Mouse (Mus musculus) lung, embryonic 16.5 days (tissue): ENCODE measurements around the gene Aknad1. TPM values are rescaled to one million over a fixed set of nuclear protein-coding genes. Genes with fewer than 3 reads are reported as not detected.

Experiments used
- ATAC-seq: fragments of 200-750 bp; cut with Nextera tagmentation; 2 replicates; pipeline ENCODE4 v1.8.0; 2017; ENCODE audit warnings: low read depth, mild to moderate bottlenecking, moderate library complexity
- H3K27ac ChIP-seq: fragments of 300-500 bp; sonication (generic); 2 replicates; pipeline ENCODE4 v1.5.1; 2014; ENCODE audit warnings: mild to moderate bottlenecking, control low read depth, low read length
- H3K27me3 ChIP-seq: fragments of 300-500 bp; sonication (generic); 2 replicates; pipeline ENCODE4 v1.6.1; 2014; ENCODE audit warnings: low read depth, low read length, mixed read lengths; ENCODE audit not compliant: control insufficient read depth, insufficient read depth
- H3K36me3 ChIP-seq: fragments of 300-500 bp; sonication (generic); 2 replicates; pipeline ENCODE4 v1.6.1; 2014; ENCODE audit warnings: low read length; ENCODE audit not compliant: control insufficient read depth, insufficient read depth
- H3K4me1 ChIP-seq: fragments of 300-500 bp; sonication (generic); replicated peaks from 2 replicates; pipeline ENCODE4 v1.6.1; 2014; ENCODE audit warnings: low read length, mixed read lengths; ENCODE audit not compliant: control insufficient read depth, insufficient read depth
- H3K4me2 ChIP-seq: fragments of 300-500 bp; sonication (generic); 2 replicates; pipeline ENCODE4 v1.6.1; 2014; ENCODE audit warnings: low read depth, low read length, control low read depth
- H3K4me3 ChIP-seq: fragments of 300-500 bp; sonication (generic); 2 replicates; pipeline ENCODE4 v1.5.1; 2014; ENCODE audit warnings: mild to moderate bottlenecking, low read length, control low read depth
- H3K9ac ChIP-seq: fragments of 300-500 bp; sonication (generic); 2 replicates; pipeline ENCODE4 v1.6.1; 2014; ENCODE audit warnings: low read length, control low read depth
- H3K9me3 ChIP-seq: fragments of 300-500 bp; sonication (generic); 2 replicates; pipeline ENCODE4 v1.6.1; 2016; ENCODE audit warnings: low read length; ENCODE audit not compliant: control insufficient read depth
- WGBS: fragments of 180-500 bp; shearing (Covaris S2); extraction: QIAGEN DNeasy Blood & Tissue Kit; methylation state at CpG from one replicate; pipeline ENCODE4 v1.1.7; 2014; 5-methylcytosine and 5-hydroxymethylcytosine counted together
- polyA plus RNA-seq: library from polyadenylated mRNA; unstranded; fragments of >200 nt; fragmentation: Nextera tagmentation; extraction: Ambion mirVana; gene quantifications from 2 replicates; pipeline ENCODE4 v1.2.1, GENCODE M21; 2015

The Aknad1 gene
- polyA plus RNA-seq, 1 experiment from 2014 or later, result not detected

- 71% methylated on average over 5 of the region's 5 CpGs for WGBS
- Histone ChIP-seq H3K27me3 (no peaks in the 10 kb centered on the region), H3K9ac (no peak overlapping the region), H3K4me2 (no peak overlapping the region), H3K4me3 (no peak overlapping the region), H3K36me3 (peaks cover 15% of the 10 kb centered on the region), H3K9me3 (peaks cover 4% of the 10 kb centered on the region), H3K4me1 (peaks cover 7% of the 10 kb centered on the region), H3K27ac (no peak overlapping the region)
- ATAC-seq, result no peak
Measured at GRCm38 (mm10) chr3:108789299-108789698, 49.8 kb downstream of the Aknad1 start.

GRCm38 (mm10) chr3:108790499-108790898 is 51.0 kb downstream of the Aknad1 start:
- Histone ChIP-seq H3K9me3 (no peaks in the 10 kb centered on the region), H3K4me1 (peaks cover 7% of the 10 kb centered on the region), H3K27me3 (no peaks in the 10 kb centered on the region), H3K4me2 (no peak overlapping the region), H3K27ac (no peak overlapping the region), H3K36me3 (peaks cover 18% of the 10 kb centered on the region), H3K4me3 (no peak overlapping the region), H3K9ac (no peak overlapping the region)
- WGBS, result 84% methylated on average over 3 of the region's 3 CpGs
- no peak for ATAC-seq

DNA sequence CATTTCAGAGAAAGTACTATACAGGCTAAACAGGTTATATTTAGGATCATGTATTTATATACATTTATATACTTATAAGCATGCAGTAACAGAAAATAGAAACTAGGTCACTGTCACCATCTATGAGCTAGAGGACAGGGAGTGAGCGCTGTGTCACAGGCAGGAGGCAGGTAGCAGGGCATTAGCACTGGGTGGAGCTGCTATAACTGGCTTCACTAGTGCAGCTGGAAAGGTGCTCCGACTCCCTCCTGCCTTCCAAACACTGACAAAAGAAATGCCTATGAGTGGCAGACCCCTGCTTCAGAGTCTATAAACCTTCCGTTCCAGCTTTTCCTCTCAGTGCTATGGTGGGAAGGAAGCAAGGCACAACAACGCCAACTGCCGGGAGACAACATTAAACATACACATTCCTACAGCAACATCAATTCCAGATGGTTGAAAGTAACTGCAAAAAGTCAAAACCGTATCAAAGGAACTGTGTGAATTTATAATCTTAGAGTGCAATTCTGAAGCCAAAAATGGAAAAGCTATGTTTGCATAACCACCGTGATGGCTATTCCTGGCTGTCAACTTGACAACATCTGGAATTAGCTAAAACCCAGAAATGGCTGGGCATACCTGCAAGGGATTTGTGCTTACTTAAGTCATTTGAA is 51.7 kb downstream of the Aknad1 start:
- H3K27me3 ChIP-seq, result no peaks in the 10 kb centered on the region
- H3K27ac ChIP-seq, result no peak overlapping the region
- no peak overlapping the region for H3K4me2 ChIP-seq
- H3K36me3 ChIP-seq, result peaks cover 21% of the 10 kb centered on the region
- ATAC-seq, result no peak
- WGBS, result 58% methylated on average over 7 of the region's 7 CpGs
- H3K9me3 ChIP-seq, result no peaks in the 10 kb centered on the region
- H3K4me1 ChIP-seq, result peaks cover 7% of the 10 kb centered on the region
- no peak overlapping the region for H3K4me3 ChIP-seq
- H3K9ac ChIP-seq, result no peak overlapping the region

DNA sequence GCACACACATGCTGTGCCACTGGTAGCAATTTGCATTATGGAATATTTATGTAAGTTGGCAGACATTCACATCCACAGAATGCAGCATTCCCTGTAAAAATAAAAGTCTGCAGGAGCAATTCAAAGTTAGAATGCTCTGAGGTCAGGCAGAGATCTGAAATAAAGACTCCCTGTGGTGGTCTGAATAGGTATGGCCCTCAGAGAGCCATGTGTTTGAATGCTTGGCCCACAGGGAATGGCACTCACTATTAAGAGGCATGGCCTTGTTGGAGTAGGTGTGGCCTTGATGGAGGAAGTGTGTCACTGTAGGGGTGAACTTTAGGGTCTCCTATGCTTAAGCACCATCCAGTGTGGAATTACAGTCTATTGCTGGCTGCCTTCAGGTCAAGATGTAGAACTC is 53.0 kb downstream of the Aknad1 start:
- Histone ChIP-seq H3K4me2 (no peak overlapping the region), H3K4me1 (peaks cover 7% of the 10 kb centered on the region), H3K27me3 (no peaks in the 10 kb centered on the region), H3K9me3 (no peaks in the 10 kb centered on the region), H3K27ac (no peak overlapping the region), H3K4me3 (no peak overlapping the region), H3K36me3 (peaks cover 25% of the 10 kb centered on the region), H3K9ac (no peak overlapping the region)
- no peak for ATAC-seq

GRCm38 (mm10) chr3:108794780-108795179 is 55.3 kb downstream of the Aknad1 start:
- H3K4me2 ChIP-seq, result no peak overlapping the region
- WGBS, result 82% methylated on average over 9 of the region's 9 CpGs
- no peak overlapping the region for H3K4me3 ChIP-seq
- H3K36me3 ChIP-seq, result peaks cover 31% of the 10 kb centered on the region
- no peak overlapping the region for H3K9ac ChIP-seq
- no peak overlapping the region for H3K27ac ChIP-seq
- no peaks in the 10 kb centered on the region for H3K9me3 ChIP-seq
- ATAC-seq, result no peak
- H3K4me1 ChIP-seq, result no peaks in the 10 kb centered on the region
- H3K27me3 ChIP-seq, result no peaks in the 10 kb centered on the region

- WGBS, result 88% methylated on average over 7 of the region's 7 CpGs
- Histone ChIP-seq H3K4me2 (no peak overlapping the region), H3K9ac (no peak overlapping the region), H3K36me3 (peaks cover 36% of the 10 kb centered on the region), H3K27ac (no peak overlapping the region), H3K27me3 (no peaks in the 10 kb centered on the region), H3K4me3 (no peak overlapping the region), H3K9me3 (no peaks in the 10 kb centered on the region), H3K4me1 (no peaks in the 10 kb centered on the region)
- no peak for ATAC-seq
Measured at GRCm38 (mm10) chr3:108795554-108796299, 56.3 kb downstream of the Aknad1 start.

DNA sequence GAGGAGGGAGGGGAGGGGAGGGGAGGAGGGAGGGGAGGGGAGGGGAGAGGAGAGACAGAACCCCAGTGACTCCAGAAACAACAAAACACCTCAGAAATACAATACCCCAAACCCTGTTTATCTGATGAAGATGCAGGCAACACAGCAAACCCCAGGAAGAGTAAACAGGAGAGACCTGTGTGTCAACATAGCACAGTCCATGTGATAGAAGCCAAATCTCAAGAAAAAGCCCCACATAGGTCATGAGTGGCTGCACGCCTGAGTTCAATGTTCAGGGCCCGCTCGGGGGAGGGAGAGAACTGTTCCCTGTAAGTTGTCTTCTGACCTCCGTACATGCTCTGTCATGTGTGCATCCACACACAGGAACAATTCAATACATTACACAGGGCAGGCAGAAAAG is 56.9 kb downstream of the Aknad1 start:
- Histone ChIP-seq H3K4me3 (no peak overlapping the region), H3K9ac (no peak overlapping the region), H3K27me3 (no peaks in the 10 kb centered on the region), H3K4me1 (no peaks in the 10 kb centered on the region), H3K36me3 (peaks cover 39% of the 10 kb centered on the region), H3K4me2 (no peak overlapping the region), H3K9me3 (no peaks in the 10 kb centered on the region), H3K27ac (no peak overlapping the region)
- WGBS, result 83% methylated on average over 4 of the region's 4 CpGs
- ATAC-seq, result no peak

DNA sequence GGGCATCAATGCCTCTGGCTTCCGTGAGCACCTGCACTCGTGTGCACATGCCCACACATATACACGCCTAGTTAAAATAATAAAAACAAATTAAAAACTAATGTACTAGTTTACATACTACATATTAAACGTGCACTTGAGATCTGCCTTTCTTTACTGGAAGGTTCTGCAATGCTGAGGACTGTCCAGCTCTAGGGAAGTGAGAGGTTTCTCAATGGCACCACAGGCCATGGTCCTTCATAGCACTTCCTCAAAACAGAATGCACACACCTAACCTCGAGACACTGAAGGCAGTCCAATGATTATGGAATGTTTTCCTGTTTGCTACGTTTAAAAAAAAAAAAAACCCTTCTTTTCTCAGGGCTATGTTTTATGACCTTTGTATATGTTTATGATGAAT is 58.3 kb downstream of the Aknad1 start:
- Histone ChIP-seq H3K4me1 (no peaks in the 10 kb centered on the region), H3K4me3 (no peak overlapping the region), H3K27me3 (no peaks in the 10 kb centered on the region), H3K4me2 (no peak overlapping the region), H3K27ac (no peak overlapping the region), H3K36me3 (peaks cover 44% of the 10 kb centered on the region), H3K9ac (no peak overlapping the region), H3K9me3 (no peaks in the 10 kb centered on the region)
- no peak for ATAC-seq
- 83% methylated on average over 6 of the region's 6 CpGs for WGBS

DNA sequence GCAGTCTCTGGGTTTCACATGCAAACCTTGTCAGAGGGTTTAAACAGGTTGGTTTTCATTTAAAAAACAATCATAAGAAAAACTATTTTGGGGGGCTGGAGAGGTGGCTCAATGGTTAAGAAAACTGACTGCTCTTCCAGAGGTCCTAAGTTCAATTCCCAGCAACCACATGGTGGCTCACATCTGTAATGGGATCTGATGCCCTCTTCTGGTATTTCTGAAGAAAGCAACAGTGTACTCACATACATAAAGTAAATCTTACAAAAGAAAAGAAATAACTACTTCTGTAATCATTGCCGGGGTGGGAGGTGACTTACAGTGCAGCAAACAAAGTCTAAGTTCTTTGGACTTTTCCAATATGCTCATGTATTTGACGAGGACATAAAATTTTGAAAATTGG is 58.9 kb downstream of the Aknad1 start:
- Histone ChIP-seq H3K36me3 (peaks cover 48% of the 10 kb centered on the region), H3K4me1 (no peaks in the 10 kb centered on the region), H3K9me3 (no peaks in the 10 kb centered on the region), H3K27ac (no peak overlapping the region), H3K27me3 (no peaks in the 10 kb centered on the region), H3K9ac (no peak overlapping the region), H3K4me3 (no peak overlapping the region), H3K4me2 (no peak overlapping the region)
- no peak for ATAC-seq
- WGBS, result 68% methylated on average over 2 of the region's 2 CpGs
